Mouse (Mus musculus) limb, embryonic 11.5 days (tissue): Measurements from ENCODE around the gene Sox1. TPM values are rescaled to one million over a fixed set of nuclear protein-coding genes. Genes with fewer than 3 reads are reported as not detected.

Source experiments
- microRNA-seq: library from miRNA; unstranded; fragments of <30 nt; microRNA quantifications from one replicate; pipeline ENCODE4, GENCODE M21; 2016
- polyA plus RNA-seq: library from polyadenylated mRNA; unstranded; fragments of >200 nt; fragmentation: Nextera tagmentation; extraction: Ambion mirVana; gene quantifications from 2 replicates; pipeline ENCODE4 v1.2.1, GENCODE M21; 2014

Gene Sox1
- polyA plus RNA-seq, 1 experiment from 2014 or later: not detected

Small RNA genes within 50 kb of the gene (microRNA-seq; reads per million reads assigned to microRNA genes)
- gene Gm25239: not detected

Other genes with a start within 250 kb of the Sox1 start
- not detected in 2 replicates for gene A230072I06Rik, start 116.5 kb upstream of the Sox1 start, polyA plus RNA-seq
- not detected in 2 replicates for gene Spaca7, start 177.7 kb downstream of the Sox1 start, polyA plus RNA-seq